Mouse (Mus musculus): ENCODE measurements around the gene Trappc3. TPM values are rescaled to one million over a fixed set of nuclear protein-coding genes. Genes with fewer than 3 reads are reported as not detected.

Gene Trappc3
- polyA plus RNA-seq, 1 experiment, result 51.1 TPM

GRCm38 (mm10) chr4:126287302-126287995 lies 25.3 kb downstream of the Trappc3 start:
- TF ChIP-seq CTCF (IDR thresholded peaks at IDR 0.05; ENCODE audit: insufficient read depth, low read length) (no peak), POLR2A (IDR thresholded peaks at IDR 0.05; ENCODE audit: borderline replicate concordance, extremely low read depth, low read depth, low read length) (no peak)
- H3K4me1 ChIP-seq (ENCODE audit: control insufficient read depth, insufficient read depth, low read length), result peaks cover 3% of the 10 kb centered on the region; the same call in 1 of the 2 replicates
- DNase-seq, result no peak
- 31% methylated on average over 11 of the region's 11 CpGs for WGBS
- H3K4me3 ChIP-seq (replicated peaks; ENCODE audit: extremely low read depth, low read depth, low read length), result no peak overlapping the region

GRCm38 (mm10) chr4:126288085-126288666 lies 26.1 kb downstream of the Trappc3 start:
- no peak overlapping the region for H3K4me3 ChIP-seq (replicated peaks; ENCODE audit: extremely low read depth, low read depth, low read length)

GRCm38 (mm10) chr4:126290314-126290713 lies 28.2 kb downstream of the Trappc3 start:
- no peak overlapping the region for H3K4me3 ChIP-seq (replicated peaks; ENCODE audit: extremely low read depth, low read depth, low read length)
- DNase-seq, result no peak
- H3K4me1 ChIP-seq (ENCODE audit: control insufficient read depth, insufficient read depth, low read length), result peaks cover 3% of the 10 kb centered on the region; the same call in 1 of the 2 replicates
- TF ChIP-seq POLR2A (IDR thresholded peaks at IDR 0.05; ENCODE audit: borderline replicate concordance, extremely low read depth, low read depth, low read length), result no peak
- no peak for TF ChIP-seq CTCF (IDR thresholded peaks at IDR 0.05; ENCODE audit: insufficient read depth, low read length)
- 87% methylated on average over 8 of the region's 8 CpGs for WGBS

More at GRCm38 (mm10) chr4:126288085-126288666, 26.1 kb downstream of the Trappc3 start:
- whole genome bisulfite sequencing, result 41% methylated on average over 17 of the region's 17 CpGs
- no peak for DNase-seq
- no peak for TF ChIP-seq POLR2A (IDR thresholded peaks at IDR 0.05; ENCODE audit: borderline replicate concordance, extremely low read depth, low read depth, low read length)
- peaks cover 3% of the 10 kb centered on the region; the same call in 1 of the 2 replicates for H3K4me1 ChIP-seq (ENCODE audit: control insufficient read depth, insufficient read depth, low read length)

- no peak overlapping the region for H3K4me3 ChIP-seq (replicated peaks; ENCODE audit: extremely low read depth, low read depth, low read length)
- 38% methylated on average over 12 of the region's 13 CpGs for WGBS
- no peak for TF ChIP-seq POLR2A (IDR thresholded peaks at IDR 0.05; ENCODE audit: borderline replicate concordance, extremely low read depth, low read depth, low read length)
- no peak for TF ChIP-seq CTCF (IDR thresholded peaks at IDR 0.05; ENCODE audit: insufficient read depth, low read length)
- peaks cover 2% of the 10 kb centered on the region; the same call in 1 of the 2 replicates for H3K4me1 ChIP-seq (ENCODE audit: control insufficient read depth, insufficient read depth, low read length)
- DNase-seq, result no peak
Measured at GRCm38 (mm10) chr4:126291196-126291595, 29.1 kb downstream of the Trappc3 start.

GRCm38 (mm10) chr4:126295152-126295551 lies 33.0 kb downstream of the Trappc3 start:
- DNase-seq, result no peak
- no peak for TF ChIP-seq POLR2A (IDR thresholded peaks at IDR 0.05; ENCODE audit: borderline replicate concordance, extremely low read depth, low read depth, low read length)
- peaks cover 6% of the 10 kb centered on the region; the same call in 1 of the 2 replicates for H3K4me1 ChIP-seq (ENCODE audit: control insufficient read depth, insufficient read depth, low read length)
- 76% methylated on average over 6 of the region's 6 CpGs for WGBS
- H3K4me3 ChIP-seq (replicated peaks; ENCODE audit: extremely low read depth, low read depth, low read length), result no peak overlapping the region

- peaks cover 6% of the 10 kb centered on the region; the same call in 1 of the 2 replicates for H3K4me1 ChIP-seq (ENCODE audit: control insufficient read depth, insufficient read depth, low read length)
- no peak for DNase-seq
- WGBS, result 55% methylated on average over 4 of the region's 4 CpGs
- TF ChIP-seq CTCF (IDR thresholded peaks at IDR 0.05; ENCODE audit: insufficient read depth, low read length), result no peak
- TF ChIP-seq POLR2A (IDR thresholded peaks at IDR 0.05; ENCODE audit: borderline replicate concordance, extremely low read depth, low read depth, low read length), result no peak
- H3K4me3 ChIP-seq (replicated peaks; ENCODE audit: extremely low read depth, low read depth, low read length), result no peak overlapping the region
Measured at GRCm38 (mm10) chr4:126295937-126296336, 33.8 kb downstream of the Trappc3 start.

- peak; percentile 64 for DNase-seq
- WGBS, result 2% methylated on average over 34 of the region's 34 CpGs
- H3K4me3 ChIP-seq (replicated peaks; ENCODE audit: extremely low read depth, low read depth, low read length), result peak overlapping the region; percentile 19
- TF ChIP-seq CTCF (IDR thresholded peaks at IDR 0.05; ENCODE audit: insufficient read depth, low read length) (no peak), POLR2A (IDR thresholded peaks at IDR 0.05; ENCODE audit: borderline replicate concordance, extremely low read depth, low read depth, low read length) (no peak)
- peaks cover 6% of the 10 kb centered on the region; the same call in 1 of the 2 replicates for H3K4me1 ChIP-seq (ENCODE audit: control insufficient read depth, insufficient read depth, low read length)
Measured at GRCm38 (mm10) chr4:126296617-126297101, 34.5 kb downstream of the Trappc3 start.

DNA sequence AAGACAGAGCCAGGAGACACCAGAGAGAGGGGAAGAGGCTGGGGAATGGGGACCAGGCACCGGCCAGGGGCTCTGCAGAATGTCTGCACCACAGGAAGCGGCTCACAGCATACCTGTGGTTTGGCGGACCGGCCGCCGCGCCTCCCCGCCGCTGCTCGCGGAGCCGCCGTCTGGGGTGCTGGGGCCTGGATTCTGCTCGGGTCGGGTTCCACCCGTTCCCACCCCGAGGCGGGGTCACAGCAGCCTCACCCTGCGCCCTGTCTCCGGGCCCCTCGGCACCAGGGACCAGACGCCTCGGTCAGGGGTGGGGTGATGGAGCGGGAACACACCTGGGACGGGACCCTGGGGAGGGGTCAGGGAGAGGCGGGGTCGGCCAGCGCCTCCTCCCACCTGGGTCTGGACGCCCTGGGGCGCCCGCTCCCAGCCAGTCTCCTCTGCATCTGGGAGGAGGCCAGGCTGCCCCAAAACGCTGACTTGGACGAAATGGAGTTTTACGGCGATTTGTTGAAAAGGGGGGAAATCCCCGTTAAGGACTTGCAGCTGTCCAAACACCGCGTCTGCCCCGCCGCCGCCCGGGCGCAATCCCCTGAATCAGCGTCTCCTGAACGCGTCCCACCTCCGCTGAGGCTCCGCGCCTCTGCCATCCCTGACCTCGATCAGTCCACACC lies 38.9 kb downstream of the Trappc3 start:
- peaks cover 6% of the 10 kb centered on the region; the same call in 1 of the 2 replicates for H3K4me1 ChIP-seq (ENCODE audit: control insufficient read depth, insufficient read depth, low read length)
- H3K4me3 ChIP-seq (replicated peaks; ENCODE audit: extremely low read depth, low read depth, low read length), result no peak overlapping the region
- no peak for DNase-seq
- 3% methylated on average over 50 of the region's 50 CpGs for WGBS
- TF ChIP-seq POLR2A (IDR thresholded peaks at IDR 0.05; ENCODE audit: borderline replicate concordance, extremely low read depth, low read depth, low read length), result no peak
- TF ChIP-seq CTCF (IDR thresholded peaks at IDR 0.05; ENCODE audit: insufficient read depth, low read length), result no peak

- TF ChIP-seq POLR2A (IDR thresholded peaks at IDR 0.05; ENCODE audit: borderline replicate concordance, extremely low read depth, low read depth, low read length) (no peak), CTCF (IDR thresholded peaks at IDR 0.05; ENCODE audit: insufficient read depth, low read length) (no peak)
- Histone ChIP-seq H3K4me3 (replicated peaks; ENCODE audit: extremely low read depth, low read depth, low read length) (no peak overlapping the region), H3K4me1 (ENCODE audit: control insufficient read depth, insufficient read depth, low read length) (peaks cover 3% of the 10 kb centered on the region; the same call in 1 of the 2 replicates)
- WGBS, result 20% methylated on average over 27 of the region's 27 CpGs
- DNase-seq, result no peak
Measured at GRCm38 (mm10) chr4:126301584-126302309, 39.6 kb downstream of the Trappc3 start.

Measured in lung, adult 2 months (tissue).